Mouse (Mus musculus) bone marrow, adult 2 months (tissue): ENCODE results near the gene Mettl8. TPM values are rescaled to one million over a fixed set of nuclear protein-coding genes. Genes with fewer than 3 reads are reported as not detected.

ENCODE experiments used
- H3K27ac ChIP-seq: fragments of 200-500 bp; 2 replicates; pipeline ENCODE4 v1.5.1; 2012; ENCODE audit warnings: low read depth, mild to moderate bottlenecking, control low read depth, inconsistent platforms, low read length; ENCODE audit not compliant: control insufficient read depth, poor library complexity, insufficient read depth
- H3K4me1 ChIP-seq: fragments of 200-500 bp; 2 replicates; pipeline ENCODE4 v1.6.1; 2011; ENCODE audit warnings: low read length; ENCODE audit not compliant: control insufficient read depth, insufficient read depth
- H3K4me3 ChIP-seq: fragments of 200-500 bp; replicated peaks from 2 replicates; pipeline ENCODE3; 2011; ENCODE audit warnings: mild to moderate bottlenecking, low read depth, low read length, control low read depth; ENCODE audit not compliant: control insufficient read depth
- CTCF ChIP-seq: fragments of 200-500 bp; IDR thresholded peaks from 2 replicates; pipeline ENCODE4 v1.5.1; 2011; ENCODE audit warnings: low read length, control low read depth; ENCODE audit not compliant: control insufficient read depth, insufficient read depth
- POLR2A ChIP-seq: fragments of 200-500 bp; IDR thresholded peaks from 2 replicates; pipeline ENCODE4 v1.6.1; 2011; ENCODE audit warnings: low read depth, mild to moderate bottlenecking, control low read depth, low read length, borderline replicate concordance; ENCODE audit not compliant: control insufficient read depth
- WGBS: fragments of 180-500 bp; shearing (Covaris S2); methylation state at CpG from one replicate; pipeline ENCODE4 v1.1.7; 2018; 5-methylcytosine and 5-hydroxymethylcytosine counted together
- polyA plus RNA-seq: library from polyadenylated mRNA; stranded (reverse); fragments of >200 nt; gene quantifications from 2 replicates; pipeline ENCODE4 v1.2.4, GENCODE M21; 2011; ENCODE audit warnings: low replicate concordance; ENCODE audit not compliant: missing spikeins, insufficient read depth, insufficient read length

Mettl8 gene
- polyA plus RNA-seq, 1 experiment: 25.7 TPM

- WGBS: 70% methylated on average over 6 of the region's 6 CpGs
- Histone ChIP-seq H3K27ac (no peak overlapping the region), H3K4me3 (no peak overlapping the region), H3K4me1 (no peaks in the 10 kb centered on the region; the same call in 1 of the 2 replicates)
- TF ChIP-seq POLR2A: no peak
- TF ChIP-seq CTCF: no peak
Observed at GRCm38 (mm10) chr2:70922814-70923213, 132.6 kb downstream of the Mettl8 start.

- Histone ChIP-seq H3K4me1 (no peaks in the 10 kb centered on the region; the same call in 1 of the 2 replicates), H3K4me3 (no peak overlapping the region), H3K27ac (no peak overlapping the region; the same call in 1 of the 2 replicates)
- TF ChIP-seq CTCF (no peak), POLR2A (no peak)
- WGBS: 35% methylated on average over 8 of the region's 8 CpGs
Observed at GRCm38 (mm10) chr2:70920937-70921596, 134.3 kb downstream of the Mettl8 start.

GRCm38 (mm10) chr2:70919913-70920522 is 135.4 kb downstream of the Mettl8 start:
- no peaks in the 10 kb centered on the region; the same call in 1 of the 2 replicates for H3K4me1 ChIP-seq
- TF ChIP-seq POLR2A (no peak), CTCF (no peak)
- H3K4me3 ChIP-seq: no peak overlapping the region
- 34% methylated on average over 2 of the region's 2 CpGs for WGBS
- H3K27ac ChIP-seq: no peak overlapping the region

- no peak overlapping the region for H3K4me3 ChIP-seq
- no peak for TF ChIP-seq POLR2A
- no peak for TF ChIP-seq CTCF
- H3K4me1 ChIP-seq: no peaks in the 10 kb centered on the region; the same call in 1 of the 2 replicates
- no peak overlapping the region for H3K27ac ChIP-seq
- 82% methylated on average over 2 of the region's 2 CpGs for WGBS
Observed at GRCm38 (mm10) chr2:70918516-70918915, 136.9 kb downstream of the Mettl8 start.

Other genes starting within 250 kb of the Mettl8 start
- 39.5 and 79.6 TPM in 2 replicates for gene Tlk1, start 229.9 kb downstream of the Mettl8 start, polyA plus RNA-seq
- gene Dcaf17, start 255 bp downstream of the Mettl8 start, polyA plus RNA-seq: 2.7 and 6.8 TPM in 2 replicates
- gene Cybrd1, start 62.3 kb upstream of the Mettl8 start, polyA plus RNA-seq: not detected in 2 replicates
- 40.4 and 50.8 TPM in 2 replicates for gene Dync1i2, start 156.1 kb upstream of the Mettl8 start, polyA plus RNA-seq